Mouse (Mus musculus) T-cell, adult 66 days (primary cell): ENCODE data around the gene Bri3. TPM values are rescaled to one million over a fixed set of nuclear protein-coding genes. Genes with fewer than 3 reads are reported as not detected.

ENCODE experiments used
- total RNA-seq, 2 experiments: library from RNA; stranded (reverse); gene quantifications; 3 replicates in 1 of 2; 4 replicates in 1 of 2; pipeline ENCODE4 v1.2.4; 2023

Bri3 gene
- total RNA-seq: 10 to 100 TPM; 37.6 to 38.5 TPM

GRCm38 (mm10) chr5:144243901-144244487, at the start of gene Bri3:
Gene Bri3 (plus strand): TSS chr5:144244437.

GRCm38 (mm10) chr5:144223503-144223862, 20.8 kb upstream of the Bri3 start, which contains the start of gene Tecpr1:
Gene Tecpr1 (minus strand): TSS chr5:144223615.

GRCm38 (mm10) chr5:144357881-144358591, 113.8 kb downstream of the Bri3 start, which contains the start of gene Baiap2l1:
Gene Baiap2l1 (minus strand): TSS chr5:144358112.

Other genes starting within 250 kb of the Bri3 start
- 10 to 100 TPM; 69.7 to 75.4 TPM for gene Ccz1, start 229.6 kb upstream of the Bri3 start, total RNA-seq
- not detected for gene Ocm, start 217.8 kb upstream of the Bri3 start, total RNA-seq
- 10 to 100 TPM; 32.9 to 36.5 TPM for gene Lmtk2, start 144.0 kb upstream of the Bri3 start, total RNA-seq
- 1 to 10 TPM; 1.0 to 1.3 TPM for gene Bhlha15, start 54.2 kb upstream of the Bri3 start, total RNA-seq
- 100 to 1,000 TPM; 405 to 418 TPM for gene Tecpr1, start 20.8 kb upstream of the Bri3 start, total RNA-seq
- gene Baiap2l1, start 113.7 kb downstream of the Bri3 start, total RNA-seq: under 1 TPM in 1 of 2 experiments, not detected in 1; 0.17 TPM